Mouse (Mus musculus) embryonic facial prominence, embryonic 10.5 days (tissue): ENCODE data around the gene Tbx5. TPM values are rescaled to one million over a fixed set of nuclear protein-coding genes. Genes with fewer than 3 reads are reported as not detected.
A peak's percentile ranks its signal among the peaks of the same experiment; 100 is the strongest.

Experiments
- DNase-seq: peaks from one replicate; pipeline ENCODE4 v3.0.0-alpha.2; 2017; ENCODE audit warnings: low spot score
- H3K27ac ChIP-seq: fragments of 300-500 bp; sonication (generic); replicated peaks from 2 replicates; pipeline ENCODE4 v1.5.1; 2016; ENCODE audit warnings: mild to moderate bottlenecking
- H3K27me3 ChIP-seq: fragments of 300-500 bp; sonication (generic); replicated peaks from 2 replicates; pipeline ENCODE4 v1.6.1; 2016; ENCODE audit warnings: low read depth, mild to moderate bottlenecking; ENCODE audit not compliant: poor library complexity, severe bottlenecking
- H3K36me3 ChIP-seq: fragments of 300-500 bp; sonication (generic); replicated peaks from 2 replicates; pipeline ENCODE4 v1.6.1; 2016; ENCODE audit warnings: mild to moderate bottlenecking, moderate library complexity
- H3K4me1 ChIP-seq: fragments of 300-500 bp; sonication (generic); 2 replicates; pipeline ENCODE4 v1.6.1; 2016
- H3K4me3 ChIP-seq: fragments of 300-500 bp; sonication (generic); 2 replicates; pipeline ENCODE4 v1.5.1; 2016; ENCODE audit warnings: mild to moderate bottlenecking, moderate library complexity
- H3K9me3 ChIP-seq: fragments of 300-500 bp; sonication (generic); 2 replicates; pipeline ENCODE4 v1.6.1; 2016; ENCODE audit warnings: mild to moderate bottlenecking
- WGBS: fragments of 180-500 bp; shearing (Covaris S2); methylation state at CpG from one replicate; pipeline ENCODE4 v1.1.7; 2016; 5-methylcytosine and 5-hydroxymethylcytosine counted together
- polyA plus RNA-seq: library from polyadenylated mRNA; unstranded; fragments of >200 nt; fragmentation: Nextera tagmentation; extraction: Ambion mirVana; gene quantifications from 2 replicates; pipeline ENCODE4 v1.2.1, GENCODE M21; 2016

Gene Tbx5
- polyA plus RNA-seq, 1 experiment from 2014 or later = 0.45 TPM

DNA sequence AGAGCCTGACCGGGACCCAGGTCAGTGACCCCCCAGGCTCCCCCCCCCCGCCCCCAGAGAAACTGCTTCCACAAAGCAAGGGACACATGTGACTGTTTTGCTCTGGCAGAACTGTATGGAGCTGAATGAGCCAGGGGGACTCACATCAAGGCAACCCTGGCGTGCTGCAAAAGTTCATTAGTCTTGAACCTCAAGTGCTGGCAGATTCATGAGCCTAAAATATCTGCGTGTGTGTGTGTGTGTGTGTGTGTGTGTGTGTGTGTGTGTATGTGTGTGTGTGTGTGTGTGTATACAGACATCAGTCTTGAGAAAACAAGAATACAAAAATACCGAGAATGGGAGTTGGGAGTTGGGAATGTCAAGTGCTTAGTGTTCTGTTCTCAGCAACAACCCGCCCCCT is 5.1 kb upstream of the Tbx5 start:
- Histone ChIP-seq H3K27me3 (peaks cover 98% of the 10 kb centered on the region), H3K9me3 (no peaks in the 10 kb centered on the region), H3K4me3 (no peak overlapping the region), H3K36me3 (no peaks in the 10 kb centered on the region), H3K27ac (no peak overlapping the region), H3K4me1 (peaks cover 7% of the 10 kb centered on the region)
- 74% methylated on average over 6 of the region's 6 CpGs for WGBS
- no peak for DNase-seq

DNA sequence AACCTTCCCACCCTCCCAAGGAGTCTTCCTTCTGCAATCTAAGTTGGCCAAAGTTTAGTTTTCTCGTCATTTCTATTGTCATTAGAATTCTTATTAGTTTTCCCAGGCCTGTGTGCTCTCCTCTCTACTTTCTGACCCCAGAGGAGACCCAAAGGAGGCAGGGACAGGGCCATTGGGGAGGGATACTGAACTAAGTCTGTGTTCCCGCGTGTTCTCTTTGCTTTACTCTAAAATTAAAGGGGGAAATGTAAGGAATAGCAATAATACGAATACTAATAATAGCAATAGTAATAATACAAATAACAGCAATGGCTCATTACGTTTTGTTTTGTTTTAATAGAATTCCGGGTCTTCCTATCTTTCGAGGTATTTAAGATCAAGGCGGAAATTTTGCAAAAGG is 1.9 kb upstream of the Tbx5 start:
- H3K27me3 ChIP-seq = peaks cover 98% of the 10 kb centered on the region
- 5% methylated on average over 8 of the region's 8 CpGs for WGBS
- H3K36me3 ChIP-seq = no peaks in the 10 kb centered on the region
- no peak overlapping the region for H3K27ac ChIP-seq
- DNase-seq = no peak
- peaks cover 11% of the 10 kb centered on the region for H3K4me1 ChIP-seq
- no peaks in the 10 kb centered on the region for H3K9me3 ChIP-seq
- no peak overlapping the region for H3K4me3 ChIP-seq

DNA sequence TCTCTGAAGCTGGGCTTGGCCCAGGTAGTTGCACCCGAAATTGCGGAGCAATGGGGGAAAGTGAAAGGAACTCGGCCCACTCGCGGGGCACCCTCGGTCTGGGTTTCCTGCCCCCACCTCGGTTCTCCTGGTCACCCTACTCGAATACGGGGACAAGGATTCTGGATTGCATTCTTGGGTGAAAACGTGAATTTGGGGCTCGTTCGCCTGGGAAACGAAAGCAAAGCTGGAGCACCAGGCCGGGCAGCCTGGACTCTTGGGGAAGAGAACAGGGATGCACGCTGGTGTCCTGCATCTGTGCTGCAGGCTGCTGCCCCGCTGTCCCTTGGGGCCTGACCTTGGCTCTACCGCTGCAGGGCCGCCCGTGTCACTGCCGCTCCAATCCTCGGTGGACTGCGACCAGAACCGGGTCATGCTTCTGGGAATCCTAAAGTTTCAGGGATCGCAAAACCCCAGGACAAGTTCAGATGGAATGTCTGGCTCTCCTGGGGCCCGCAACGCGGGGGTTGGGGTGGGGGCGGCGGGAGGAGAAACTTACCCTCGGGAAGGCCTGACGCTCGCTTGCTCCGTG is 1.2 kb upstream of the Tbx5 start:
- Histone ChIP-seq H3K9me3 (no peaks in the 10 kb centered on the region), H3K4me3 (0 out of 2 replicates have a peak overlapping the region, but pooled peaks have one; percentile 3), H3K27ac (no peak overlapping the region), H3K36me3 (no peaks in the 10 kb centered on the region), H3K4me1 (peaks cover 11% of the 10 kb centered on the region), H3K27me3 (peaks cover 100% of the 10 kb centered on the region)
- peak; percentile 59 for DNase-seq
- WGBS = under 1% methylated on average over 33 of the region's 33 CpGs

DNA sequence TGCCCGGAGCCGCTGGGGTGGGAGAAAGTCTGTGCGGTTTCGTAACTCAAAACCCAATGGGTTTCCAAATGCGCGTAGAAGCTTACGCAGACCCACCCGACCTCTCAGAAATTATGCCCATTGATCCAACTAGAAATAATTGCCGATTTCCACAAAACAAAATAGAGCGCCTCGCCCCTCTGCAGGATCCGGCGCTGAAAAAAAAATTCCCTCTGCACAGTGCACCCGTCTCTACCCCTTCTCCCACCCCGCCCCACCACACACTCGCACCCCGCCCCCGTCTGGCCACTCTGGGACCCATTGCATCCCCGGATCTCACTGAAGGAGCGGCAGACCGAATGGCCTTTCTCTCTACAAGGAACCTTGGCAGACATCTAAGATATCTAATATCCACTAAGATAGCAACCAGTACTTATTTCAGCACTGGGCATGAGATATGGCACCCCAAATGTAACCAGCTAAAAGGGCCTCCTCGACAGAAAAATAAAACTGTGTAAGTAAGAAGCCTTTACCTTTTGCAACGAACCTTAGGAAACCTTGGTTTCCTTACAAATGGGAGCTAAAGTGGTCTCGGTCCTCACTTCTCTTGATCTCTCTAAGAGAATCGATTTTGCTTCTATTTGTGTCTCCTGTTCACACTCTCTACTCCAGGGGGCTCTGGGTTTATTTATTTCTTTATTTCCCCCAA is 533 bp upstream of the Tbx5 start:
- H3K9me3 ChIP-seq = no peaks in the 10 kb centered on the region
- H3K27me3 ChIP-seq = peaks cover 100% of the 10 kb centered on the region
- no peaks in the 10 kb centered on the region for H3K36me3 ChIP-seq
- H3K4me3 ChIP-seq = no peak overlapping the region
- DNase-seq = peak; percentile 49
- peaks cover 11% of the 10 kb centered on the region for H3K4me1 ChIP-seq
- H3K27ac ChIP-seq = no peak overlapping the region
- under 1% methylated on average over 25 of the region's 25 CpGs for WGBS

DNA sequence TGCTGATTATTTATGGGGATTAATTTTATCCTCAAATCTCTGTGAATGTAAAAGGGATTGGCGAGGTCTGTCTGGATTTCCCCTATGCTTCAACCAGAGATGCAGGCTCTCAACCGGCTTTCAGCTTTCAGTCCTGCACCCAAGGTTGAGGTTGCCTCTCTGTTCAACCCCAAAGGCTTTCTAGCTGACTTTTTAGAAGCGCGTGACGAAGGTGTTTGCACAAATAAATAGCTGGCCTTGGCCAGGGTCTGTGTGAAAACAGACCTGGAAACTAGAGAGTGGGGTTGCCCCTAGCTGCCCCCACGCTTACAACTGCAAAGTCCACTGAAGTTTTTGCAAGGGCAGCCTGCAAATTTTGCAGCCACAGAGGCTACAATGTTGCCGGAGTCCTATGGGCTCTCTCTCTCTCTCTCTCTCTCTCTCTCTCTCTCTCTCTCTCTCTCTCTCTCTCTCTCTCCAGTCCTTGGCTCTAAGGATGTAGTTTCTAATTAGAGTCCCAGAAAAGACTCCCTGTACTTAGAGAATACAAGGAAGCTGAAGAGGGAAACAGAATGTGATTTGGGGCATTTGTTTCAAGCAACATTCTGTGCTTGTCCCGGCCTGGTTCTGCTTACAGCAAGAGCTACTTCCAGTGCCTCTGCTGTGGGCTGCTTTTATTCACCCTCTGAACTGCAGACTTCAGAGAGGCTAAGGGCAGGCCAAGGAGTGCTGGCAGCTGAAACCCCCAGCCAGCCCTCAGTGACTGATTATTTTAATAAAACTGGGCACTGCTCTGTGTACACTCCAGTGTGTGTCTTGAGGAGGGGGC is 959 bp downstream of the Tbx5 start:
- no peak overlapping the region for H3K27ac ChIP-seq

DNA sequence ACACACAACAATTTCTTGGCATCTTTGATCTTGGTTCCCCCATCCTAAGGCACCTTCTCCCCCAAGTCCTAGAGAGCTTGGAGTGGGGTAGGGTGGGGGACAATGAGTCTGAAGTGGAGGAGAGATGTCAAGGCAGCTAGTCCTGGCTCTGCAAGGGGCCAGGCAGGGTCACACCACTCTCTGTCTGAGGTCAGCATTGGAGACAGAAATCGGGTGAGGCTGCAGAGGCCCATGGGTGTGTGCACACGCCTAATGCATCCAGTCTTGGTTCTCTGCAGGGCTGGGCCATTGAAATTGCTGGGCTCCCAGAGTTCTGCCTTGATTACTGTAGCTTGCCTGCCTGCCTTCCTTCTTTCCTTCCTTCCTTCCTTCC is 1.5 kb downstream of the Tbx5 start:
- WGBS = 2% methylated on average over 2 of the region's 2 CpGs
- no peaks in the 10 kb centered on the region for H3K9me3 ChIP-seq
- H3K4me1 ChIP-seq = peaks cover 11% of the 10 kb centered on the region
- H3K27me3 ChIP-seq = peaks cover 100% of the 10 kb centered on the region
- no peak overlapping the region for H3K27ac ChIP-seq
- H3K36me3 ChIP-seq = no peaks in the 10 kb centered on the region
- peak; percentile 29 for DNase-seq
- H3K4me3 ChIP-seq = no peak overlapping the region

More for the DNA sequence above, 959 bp downstream of the Tbx5 start:
- H3K4me1 ChIP-seq = peaks cover 11% of the 10 kb centered on the region
- H3K36me3 ChIP-seq = no peaks in the 10 kb centered on the region
- WGBS = 2% methylated on average over 8 of the region's 8 CpGs
- no peak overlapping the region for H3K4me3 ChIP-seq
- peaks cover 100% of the 10 kb centered on the region for H3K27me3 ChIP-seq
- no peaks in the 10 kb centered on the region for H3K9me3 ChIP-seq
- DNase-seq = peak; percentile 43

DNA sequence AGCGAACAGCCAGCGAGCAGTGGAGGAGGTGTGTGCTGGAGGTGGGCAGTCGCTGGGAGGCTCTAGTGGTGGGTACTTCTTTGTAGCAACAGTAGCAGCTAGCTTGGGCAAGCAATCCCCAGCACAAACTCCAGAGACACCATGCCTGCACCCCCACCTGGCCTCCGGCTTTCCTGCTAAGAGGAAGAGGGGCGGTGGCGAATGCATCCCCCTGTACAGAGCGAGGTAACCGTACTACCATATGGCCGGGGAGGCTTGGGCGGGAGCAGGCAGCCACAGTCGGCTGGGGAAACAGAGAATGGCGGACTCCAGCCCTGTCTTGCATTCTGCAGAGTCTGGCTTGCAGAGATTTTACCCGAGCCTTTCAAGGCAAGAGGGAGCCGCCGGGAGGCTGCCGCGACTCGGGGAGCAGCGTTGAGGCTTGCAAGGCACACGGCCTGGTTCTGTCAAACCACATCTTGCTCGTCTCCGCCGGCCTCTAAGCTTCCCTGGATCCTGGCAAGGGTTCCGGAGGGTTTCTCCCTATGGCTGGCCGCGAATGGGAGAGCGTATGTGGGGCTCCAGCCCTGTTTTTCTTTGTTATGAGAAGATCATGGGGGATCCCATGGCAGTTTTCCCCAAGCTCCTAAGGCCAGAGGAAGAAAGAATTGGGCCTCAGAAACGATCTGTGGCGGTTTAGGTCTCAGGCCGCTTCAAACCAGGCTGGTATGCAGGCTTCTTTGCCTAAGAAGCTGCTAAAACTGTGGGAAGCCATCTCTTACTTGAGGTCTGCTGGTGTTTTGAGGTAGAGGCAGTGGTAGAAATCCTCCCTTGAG is 2.8 kb downstream of the Tbx5 start:
- Histone ChIP-seq H3K4me3 (peak overlapping the region; percentile 17; the same call in 1 of the 2 replicates), H3K27me3 (peaks cover 100% of the 10 kb centered on the region), H3K27ac (no peak overlapping the region), H3K4me1 (peaks cover 17% of the 10 kb centered on the region), H3K9me3 (no peaks in the 10 kb centered on the region), H3K36me3 (no peaks in the 10 kb centered on the region)
- DNase-seq = peak; percentile 71
- WGBS = under 1% methylated on average over 30 of the region's 30 CpGs

DNA sequence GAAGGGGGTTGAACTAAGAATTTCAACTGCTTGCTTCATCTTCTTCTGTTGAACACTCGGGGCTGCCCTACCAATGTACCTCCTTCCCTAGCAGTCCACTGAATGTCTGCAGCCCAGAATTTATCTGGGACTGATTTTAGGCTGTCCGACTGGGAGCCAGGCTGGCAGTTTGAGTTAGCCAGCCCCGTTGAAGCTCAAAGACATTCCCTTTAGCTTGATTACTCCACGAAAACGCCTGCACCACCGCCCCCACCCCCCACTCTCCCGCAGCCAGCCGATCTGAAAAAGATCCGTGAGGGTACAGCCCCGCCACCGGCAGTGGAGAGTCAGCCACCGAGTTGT is 3.4 kb downstream of the Tbx5 start:
- Histone ChIP-seq H3K27me3 (peaks cover 100% of the 10 kb centered on the region), H3K4me1 (peaks cover 19% of the 10 kb centered on the region), H3K9me3 (no peaks in the 10 kb centered on the region), H3K27ac (no peak overlapping the region), H3K36me3 (no peaks in the 10 kb centered on the region), H3K4me3 (no peak overlapping the region)
- under 1% methylated on average over 12 of the region's 12 CpGs for WGBS
- no peak for DNase-seq

DNA sequence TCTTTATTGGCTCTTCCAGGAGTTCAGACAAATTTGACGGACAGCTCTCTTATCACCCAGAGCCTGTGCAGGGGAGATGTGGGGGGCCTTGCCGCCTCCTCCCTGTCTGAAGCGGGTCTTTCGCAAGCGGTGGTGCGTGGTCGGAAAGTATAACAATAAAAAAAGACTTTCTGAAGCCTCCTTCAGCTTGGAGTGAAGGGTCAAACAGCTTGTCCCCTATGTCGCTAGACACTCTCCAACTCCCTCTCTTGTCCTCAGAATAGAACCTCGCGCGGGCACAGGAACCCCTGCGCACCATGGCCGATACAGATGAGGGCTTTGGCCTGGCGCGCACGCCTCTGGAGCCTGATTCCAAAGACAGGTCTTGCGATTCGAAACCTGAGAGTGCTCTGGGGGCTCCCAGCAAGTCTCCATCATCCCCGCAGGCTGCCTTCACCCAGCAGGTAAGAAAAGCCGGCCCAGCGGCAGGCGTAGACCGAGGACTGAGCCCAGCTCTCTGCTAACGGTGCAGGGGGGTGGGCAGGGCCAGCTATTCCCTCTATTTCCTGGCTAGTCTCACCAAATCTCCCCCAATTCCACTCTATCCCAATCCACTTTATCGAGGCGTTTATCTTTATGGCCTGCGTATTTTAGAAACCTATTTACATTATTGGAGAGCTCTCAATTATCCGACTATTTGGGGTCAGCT is 4.3 kb downstream of the Tbx5 start:
- H3K4me3 ChIP-seq = no peak overlapping the region
- peaks cover 12% of the 10 kb centered on the region for H3K4me1 ChIP-seq
- no peaks in the 10 kb centered on the region for H3K9me3 ChIP-seq
- DNase-seq = peak; percentile 61
- peaks cover 100% of the 10 kb centered on the region for H3K27me3 ChIP-seq
- no peaks in the 10 kb centered on the region for H3K36me3 ChIP-seq
- no peak overlapping the region for H3K27ac ChIP-seq
- WGBS = under 1% methylated on average over 28 of the region's 28 CpGs

DNA sequence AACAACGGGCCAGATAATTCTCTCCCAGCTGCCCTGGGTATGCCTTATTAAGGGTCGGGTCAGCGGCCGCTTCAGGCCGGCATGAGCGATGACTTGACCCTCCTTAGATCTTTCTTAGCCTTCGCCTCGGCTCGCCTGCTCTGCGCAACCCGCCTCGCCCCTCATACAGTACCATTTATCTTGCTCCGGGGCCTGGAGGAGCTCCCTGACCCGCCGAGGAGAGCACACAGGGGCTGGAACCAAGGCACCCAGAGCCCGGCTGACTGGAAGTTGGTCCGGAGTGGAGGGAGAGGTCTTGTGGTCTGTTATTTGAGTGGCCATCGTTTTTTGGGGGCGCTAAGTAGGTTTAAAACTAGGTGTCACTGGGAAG is 4.8 kb downstream of the Tbx5 start:
- H3K9me3 ChIP-seq = no peaks in the 10 kb centered on the region
- peaks cover 100% of the 10 kb centered on the region for H3K27me3 ChIP-seq
- peaks cover 12% of the 10 kb centered on the region for H3K4me1 ChIP-seq
- DNase-seq = peak; percentile 59
- under 1% methylated on average over 19 of the region's 19 CpGs for WGBS
- H3K4me3 ChIP-seq = no peak overlapping the region
- H3K36me3 ChIP-seq = no peaks in the 10 kb centered on the region
- no peak overlapping the region for H3K27ac ChIP-seq

DNA sequence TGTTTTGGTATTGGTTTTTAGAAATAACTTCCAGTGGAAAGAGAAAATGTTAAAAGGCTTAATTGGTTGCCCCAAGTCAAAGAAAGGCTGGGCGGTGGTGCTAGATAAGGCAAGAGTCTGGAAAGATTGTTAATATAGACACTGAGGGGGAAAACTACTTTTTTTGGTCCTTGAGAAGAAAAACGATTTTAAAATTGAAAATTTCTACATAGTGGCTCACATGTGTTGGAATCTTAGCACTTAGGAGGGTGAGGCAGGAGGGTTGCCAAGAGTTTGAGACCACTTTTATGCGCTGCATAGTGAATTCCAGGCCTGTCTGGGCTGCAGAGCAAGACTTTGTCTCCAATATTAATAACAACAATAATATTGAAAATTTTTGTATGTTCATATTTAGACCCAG is 5.4 kb downstream of the Tbx5 start:
- DNase-seq = no peak
- H3K36me3 ChIP-seq = no peaks in the 10 kb centered on the region
- H3K9me3 ChIP-seq = no peaks in the 10 kb centered on the region
- WGBS = 12% methylated on average over 3 of the region's 3 CpGs
- peaks cover 100% of the 10 kb centered on the region for H3K27me3 ChIP-seq
- no peak overlapping the region for H3K4me3 ChIP-seq
- H3K4me1 ChIP-seq = peaks cover 12% of the 10 kb centered on the region
- H3K27ac ChIP-seq = no peak overlapping the region

DNA sequence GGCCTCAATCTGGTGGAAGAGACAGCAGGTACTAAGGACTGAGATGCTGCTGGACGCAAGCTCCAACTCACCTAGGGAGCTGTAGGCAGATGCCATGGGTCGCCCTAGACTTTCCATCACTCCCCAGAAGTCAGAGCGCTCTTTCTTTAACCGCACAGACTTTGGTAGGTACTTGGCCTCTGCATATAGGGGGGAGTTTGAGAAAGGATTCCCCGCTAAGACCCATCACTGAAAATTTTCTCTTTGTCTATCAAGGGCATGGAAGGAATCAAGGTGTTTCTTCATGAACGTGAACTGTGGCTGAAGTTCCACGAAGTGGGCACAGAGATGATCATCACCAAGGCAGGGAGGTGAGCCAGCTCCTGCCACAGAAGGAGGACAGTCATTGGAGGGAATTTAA is 6.0 kb downstream of the Tbx5 start:
- peaks cover 12% of the 10 kb centered on the region for H3K4me1 ChIP-seq
- H3K27me3 ChIP-seq = peaks cover 100% of the 10 kb centered on the region
- no peaks in the 10 kb centered on the region for H3K36me3 ChIP-seq
- no peak overlapping the region for H3K27ac ChIP-seq
- under 1% methylated on average over 7 of the region's 7 CpGs for WGBS
- H3K4me3 ChIP-seq = no peak overlapping the region
- DNase-seq = peak; percentile 33
- no peaks in the 10 kb centered on the region for H3K9me3 ChIP-seq
